ENCODE assay signal across 8 mouse cellular contexts in the genomic region with DNA sequence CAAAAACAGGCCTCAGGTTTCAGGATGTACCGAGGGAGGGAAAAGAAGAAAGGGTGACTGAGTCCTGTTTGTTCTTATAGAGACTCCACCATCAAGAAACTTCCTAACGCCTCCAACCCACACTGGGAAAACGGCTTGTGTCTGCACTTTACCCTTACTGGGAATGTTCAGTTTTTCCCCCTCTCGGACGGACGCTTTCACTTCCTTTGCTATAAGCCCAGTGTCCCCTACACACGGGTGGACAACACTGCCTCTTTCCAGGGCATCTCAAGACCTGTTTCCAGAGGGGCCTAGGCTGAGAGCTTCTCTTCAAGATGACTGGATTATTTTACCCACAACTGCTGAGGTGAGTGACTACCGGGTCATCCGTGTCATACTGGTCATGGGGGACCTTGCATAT. TPM values are rescaled to one million over a fixed set of nuclear protein-coding genes. Genes with fewer than 3 reads are reported as not detected.
DNase-seq lines count a peak whose midpoint lies in the region; ATAC-seq and TF ChIP-seq lines count a peak whose summit lies in the region.

A gene (plus strand): TSS at position 270 of the 400 bp plus-strand sequence.

- no peak within 1 kb of the TSS for H3K27ac ChIP-seq in kidney, adult 2 months (ENCODE audit: insufficient read depth, low read depth, low read length)
- no peak within 1 kb of the TSS for H3K27ac ChIP-seq in hindbrain, embryonic 15.5 days (replicated peaks)
- no peak within 1 kb of the TSS for H3K27ac ChIP-seq in midbrain, embryonic 10.5 days (replicated peaks)

- H3K9me3 ChIP-seq in hindbrain, embryonic 15.5 days, result no peaks in the 10 kb centered on the region
- H3K9me3 ChIP-seq in midbrain, embryonic 10.5 days (replicated peaks), result no peaks in the 10 kb centered on the region

- no peak within 1 kb of the TSS for H3K4me3 ChIP-seq in kidney, adult 2 months (ENCODE audit: insufficient read depth, low read depth, low read length)
- H3K4me3 ChIP-seq in hindbrain, embryonic 15.5 days, result no peak within 1 kb of the TSS
- H3K4me3 ChIP-seq in midbrain, embryonic 10.5 days, result no peak within 1 kb of the TSS

- H3K9ac ChIP-seq in hindbrain, embryonic 15.5 days, result no peak within 1 kb of the TSS

- peaks cover 3% of the 10 kb centered on the region; the same call in 1 of the 2 replicates for H3K4me1 ChIP-seq in kidney, adult 2 months (ENCODE audit: control insufficient read depth, insufficient read depth, low read length)
- peaks cover 3% of the 10 kb centered on the region; the same call in 1 of the 2 replicates for H3K4me1 ChIP-seq in hindbrain, embryonic 15.5 days (replicated peaks)
- no peaks in the 10 kb centered on the region for H3K4me1 ChIP-seq in midbrain, embryonic 10.5 days

- H3K4me2 ChIP-seq in hindbrain, embryonic 15.5 days, result no peak within 1 kb of the TSS

- DNase-seq in kidney, adult 2 months, result no peak
- no peak for DNase-seq in kidney, postnatal 36 days
- no peak for DNase-seq in adrenal gland, postnatal 14 days
- no peak for DNase-seq in gastrocnemius, postnatal 10 days
- no peak for DNase-seq in midbrain, embryonic 10.5 days (ENCODE audit: low spot score)
- no peak for DNase-seq in embryo, embryonic 10.5 days (ENCODE audit: low spot score)
- DNase-seq in kidney, adult 8-10 months, result no peak

- no peaks in the 10 kb centered on the region for H3K36me3 ChIP-seq in kidney, adult 2 months (ENCODE audit: control insufficient read depth, insufficient read depth, low read length)
- no peaks in the 10 kb centered on the region for H3K36me3 ChIP-seq in hindbrain, embryonic 15.5 days
- no peaks in the 10 kb centered on the region for H3K36me3 ChIP-seq in midbrain, embryonic 10.5 days

- TF ChIP-seq POLR2A in kidney, adult 2 months (IDR thresholded peaks at IDR 0.05; ENCODE audit: low read depth, low read length), result no peak

- 88% methylated on average over 9 of the region's 9 CpGs for WGBS in kidney, adult 2 months
- WGBS in hindbrain, embryonic 15.5 days, result 89% methylated on average over 9 of the region's 9 CpGs
- WGBS in midbrain, embryonic 10.5 days, result 89% methylated on average over 9 of the region's 9 CpGs

- no peak for TF ChIP-seq CTCF in kidney, adult 2 months (conservative IDR thresholded peaks at IDR 0.05; ENCODE audit: insufficient read depth, insufficient read length, low read depth, low read length)

- ATAC-seq in hindbrain, embryonic 15.5 days (ENCODE audit: low FRiP score, low read depth), result no peak

- no peaks in the 10 kb centered on the region for H3K27me3 ChIP-seq in kidney, adult 2 months (replicated peaks; ENCODE audit: control insufficient read depth, insufficient read depth, low read length)
- H3K27me3 ChIP-seq in hindbrain, embryonic 15.5 days, result no peaks in the 10 kb centered on the region
- H3K27me3 ChIP-seq in midbrain, embryonic 10.5 days (ENCODE audit: low read depth, poor library complexity, severe bottlenecking), result peaks cover 7% of the 10 kb centered on the region

RNA-seq across cellular contexts. Expression of the gene that starts here (rescaled TPM):
- 13.4 and 13.6 TPM in 2 replicates for polyA plus RNA-seq in kidney, adult 2 months (2012; rRNA removed)
- total RNA-seq in adrenal gland, postnatal 14 days (2021), result 31.4 and 36.2 TPM in 2 replicates
- 10 to 100 TPM; 32.2 to 45.3 TPM for total RNA-seq in gastrocnemius, postnatal 10 days (2021)
- polyA plus RNA-seq in hindbrain, embryonic 15.5 days (2015; fragmentation: Nextera tagmentation; extraction: Ambion mirVana), result 28.0 and 29.6 TPM in 2 replicates
- polyA plus RNA-seq in midbrain, embryonic 10.5 days (2016; fragmentation: Nextera tagmentation; extraction: Ambion mirVana), result 36.3 and 45.7 TPM in 2 replicates
